Mouse (Mus musculus) bone marrow, adult 2 months (tissue): ENCODE results near the gene Ift52.

Experiments
- CTCF ChIP-seq: fragments of 200-500 bp; IDR thresholded peaks from 2 replicates; pipeline ENCODE4 v1.5.1; 2011; ENCODE audit warnings: low read length, control low read depth; ENCODE audit not compliant: control insufficient read depth, insufficient read depth
- POLR2A ChIP-seq: fragments of 200-500 bp; IDR thresholded peaks from 2 replicates; pipeline ENCODE4 v1.6.1; 2011; ENCODE audit warnings: low read depth, mild to moderate bottlenecking, control low read depth, low read length, borderline replicate concordance; ENCODE audit not compliant: control insufficient read depth

- TF ChIP-seq POLR2A (no peak), CTCF (no peak)
Measured at GRCm38 (mm10) chr2:163031289-163031688, 14.1 kb downstream of the Ift52 start.
